Mouse (Mus musculus): Measurements from ENCODE around the gene Fignl2. TPM values are rescaled to one million over a fixed set of nuclear protein-coding genes. Genes with fewer than 3 reads are reported as not detected.

Fignl2 gene
- total and polyA plus RNA-seq, 3 experiments: not detected

GRCm38 (mm10) chr15:101072736-101073135 lies 5.6 kb downstream of the Fignl2 start:
- TF ChIP-seq ZNF384 (IDR thresholded peaks at IDR 0.05; ENCODE audit: low read depth, low read length) (no peak), USF2 (conservative IDR thresholded peaks at IDR 0.05; ENCODE audit: low read depth, low read length) (no peak), MXI1 (IDR thresholded peaks at IDR 0.05; ENCODE audit: low read depth, low read length) (no peak), IRF4 (IDR thresholded peaks at IDR 0.05; ENCODE audit: low read depth, low read length) (no peak), CHD1 (IDR thresholded peaks at IDR 0.05; ENCODE audit: low read depth, low read length) (no peak), HCFC1 (IDR thresholded peaks at IDR 0.05; ENCODE audit: low read depth, low read length) (no peak), MEF2A (IDR thresholded peaks at IDR 0.05; ENCODE audit: borderline replicate concordance, low read depth, low read length) (no peak), CHD2 (IDR thresholded peaks at IDR 0.05; ENCODE audit: low read length) (no peak), ZKSCAN1 (IDR thresholded peaks at IDR 0.05; ENCODE audit: borderline replicate concordance, low read depth, low read length) (no peak), BHLHE40 (IDR thresholded peaks at IDR 0.05; ENCODE audit: low read depth, low read length) (no peak), TBP (conservative IDR thresholded peaks at IDR 0.05; ENCODE audit: low read depth, low read length) (no peak), EP300 (IDR thresholded peaks at IDR 0.05; ENCODE audit: low read length) (no peak), KAT2A (IDR thresholded peaks at IDR 0.05; ENCODE audit: insufficient replicate concordance, low read length) (no peak), RCOR1 (conservative IDR thresholded peaks at IDR 0.05; ENCODE audit: low read depth, low read length) (no peak)
- peaks cover 97% of the 10 kb centered on the region for H3K27me3 ChIP-seq (replicated peaks)
- dilution Hi-C loops (cut with MboI; ENCODE audit: extremely low pct_ligation_motif_present, extremely low pct_unique_long_range_greater_than_20kb, low sequenced_read_pairs): no loop called here
- no peak for DNase-seq (ENCODE audit: extremely low read depth)
- no peak overlapping the region for H3K4me2 ChIP-seq (ENCODE audit: insufficient read depth, low read depth, poor library complexity, severe bottlenecking)
- in situ Hi-C loops (cut with MboI; ENCODE audit: low pct_ligation_motif_present, low pct_unique_long_range_greater_than_20kb, low sequenced_read_pairs): no loop called here
- H3K4me1 ChIP-seq (ENCODE audit: control insufficient read depth in 1 of 2, insufficient read depth in 2 of 2): no peaks in the 10 kb centered on the region
- no peaks in the 10 kb centered on the region for H3K79me2 ChIP-seq (replicated peaks; ENCODE audit: control insufficient read depth, extremely low read depth, insufficient read depth, poor library complexity, severe bottlenecking)
- no peak overlapping the region for H3K27ac ChIP-seq (ENCODE audit: insufficient read depth, low read depth)
- no peaks in the 10 kb centered on the region for H3K36me3 ChIP-seq (replicated peaks in 1 of 2; ENCODE audit: control insufficient read depth in 1 of 2, insufficient read depth in 1 of 2, low read length in 1 of 2)
- peaks cover 3% of the 10 kb centered on the region for H3K9me3 ChIP-seq (replicated peaks; ENCODE audit: low read length)
- H3K4me3 ChIP-seq (replicated peaks in 1 of 3; ENCODE audit: low read depth in 2 of 3, low read length in 2 of 3, poor library complexity in 1 of 3): no peak overlapping the region
- H3K9ac ChIP-seq (ENCODE audit: insufficient read depth, low read depth): no peak overlapping the region

- Histone ChIP-seq H3K36me3 (replicated peaks in 1 of 2; ENCODE audit: control insufficient read depth in 1 of 2, insufficient read depth in 1 of 2, low read length in 1 of 2) (no peaks in the 10 kb centered on the region), H3K4me3 (replicated peaks in 1 of 3; ENCODE audit: low read depth in 2 of 3, low read length in 2 of 3, poor library complexity in 1 of 3) (no peak overlapping the region), H3K4me1 (ENCODE audit: control insufficient read depth in 1 of 2, insufficient read depth in 2 of 2) (no peaks in the 10 kb centered on the region), H3K4me2 (ENCODE audit: insufficient read depth, low read depth, poor library complexity, severe bottlenecking) (no peak overlapping the region), H3K27me3 (replicated peaks) (peaks cover 91% of the 10 kb centered on the region), H3K79me2 (replicated peaks; ENCODE audit: control insufficient read depth, extremely low read depth, insufficient read depth, poor library complexity, severe bottlenecking) (no peaks in the 10 kb centered on the region), H3K9ac (ENCODE audit: insufficient read depth, low read depth) (no peak overlapping the region), H3K9me3 (replicated peaks; ENCODE audit: low read length) (no peaks in the 10 kb centered on the region), H3K27ac (ENCODE audit: insufficient read depth, low read depth) (no peak overlapping the region)
- TF ChIP-seq UBTF (IDR thresholded peaks at IDR 0.05; ENCODE audit: low read depth, low read length) (no peak), PAX5 (IDR thresholded peaks at IDR 0.05; ENCODE audit: low read length) (no peak), RCOR1 (conservative IDR thresholded peaks at IDR 0.05; ENCODE audit: low read depth, low read length) (no peak), ETS1 (conservative IDR thresholded peaks at IDR 0.05; ENCODE audit: low read depth, low read length) (no peak), EP300 (IDR thresholded peaks at IDR 0.05; ENCODE audit: low read length) (no peak), JUN (IDR thresholded peaks at IDR 0.05; ENCODE audit: insufficient read depth, low read depth, low read length) (no peak), ZMIZ1 (IDR thresholded peaks at IDR 0.05; ENCODE audit: low read depth, low read length) (no peak), MYC (IDR thresholded peaks at IDR 0.05; ENCODE audit: low read depth, low read length) (no peak), GABPA (IDR thresholded peaks at IDR 0.05; ENCODE audit: insufficient replicate concordance, low read depth, low read length) (no peak), SMC3 (IDR thresholded peaks at IDR 0.05; ENCODE audit: low read depth, low read length) (no peak), MAX (IDR thresholded peaks at IDR 0.05; ENCODE audit: low read length) (no peak), MAZ (IDR thresholded peaks at IDR 0.05; ENCODE audit: low read depth, low read length) (no peak), HCFC1 (IDR thresholded peaks at IDR 0.05; ENCODE audit: low read depth, low read length) (no peak), CHD2 (IDR thresholded peaks at IDR 0.05; ENCODE audit: low read length) (no peak), MAFK (IDR thresholded peaks at IDR 0.05; ENCODE audit: insufficient replicate concordance, low read length) (no peak), ZNF384 (IDR thresholded peaks at IDR 0.05; ENCODE audit: low read depth, low read length) (no peak)
- no peak for DNase-seq (ENCODE audit: extremely low read depth)
- in situ Hi-C loops (cut with MboI; ENCODE audit: low pct_ligation_motif_present, low pct_unique_long_range_greater_than_20kb, low sequenced_read_pairs) (no loop called here), dilution Hi-C loops (cut with MboI; ENCODE audit: extremely low pct_ligation_motif_present, extremely low pct_unique_long_range_greater_than_20kb, low sequenced_read_pairs) (no loop called here)
Measured at GRCm38 (mm10) chr15:101070762-101071161, 7.6 kb downstream of the Fignl2 start.
